Mouse (Mus musculus) MEL (cell line): Measurements from ENCODE around the gene Pigq. TPM values are rescaled to one million over a fixed set of nuclear protein-coding genes. Genes with fewer than 3 reads are reported as not detected.
A peak's percentile ranks its signal among the peaks of the same experiment; 100 is the strongest.

Experiments
- DNase-seq: peaks from one replicate; pipeline ENCODE4 v3.0.0; 2011; ENCODE audit warnings: low read depth, low spot score
- H3K27ac ChIP-seq: 2 replicates; pipeline ENCODE4 v1.5.1; 2012; ENCODE audit warnings: low read depth, mild to moderate bottlenecking, control low read depth, low read length, moderate library complexity; ENCODE audit not compliant: control insufficient read depth
- H3K27me3 ChIP-seq, 2 experiments: fragments of 150-350 bp in 1 of 2; sonication (generic) in 1 of 2; 2 replicates each; pipeline ENCODE4 v1.6.1; 2012; ENCODE audit warnings: low read length in 2 of 2, mild to moderate bottlenecking in 2 of 2, improper control_type of control experiment in 1 of 2, moderate library complexity in 1 of 2; ENCODE audit not compliant: insufficient read depth in 2 of 2, control insufficient read depth in 1 of 2
- H3K36me3 ChIP-seq, 2 experiments: 2 replicates each; pipeline ENCODE4 v1.6.1; 2012 to 2014; ENCODE audit warnings: low read length in 2 of 2, improper control_type of control experiment in 1 of 2, inconsistent platforms in 1 of 2, mild to moderate bottlenecking in 1 of 2; ENCODE audit not compliant: insufficient read depth in 2 of 2, control insufficient read depth in 1 of 2
- H3K4me1 ChIP-seq, 2 experiments: fragments of 150-350 bp in 1 of 2; sonication (generic) in 1 of 2; 2 replicates each; pipeline ENCODE4 v1.6.1; 2012; ENCODE audit warnings: low read length in 2 of 2, improper control_type of control experiment in 1 of 2, mild to moderate bottlenecking in 1 of 2; ENCODE audit not compliant: insufficient read depth in 2 of 2, control insufficient read depth in 1 of 2
- H3K4me3 ChIP-seq, 2 experiments: fragments of 150-350 bp in 1 of 2; sonication (generic) in 1 of 2; 2 replicates each; pipeline ENCODE4 v1.5.1; 2012; ENCODE audit warnings: low read depth in 2 of 2, low read length in 2 of 2, mild to moderate bottlenecking in 2 of 2, moderate library complexity in 2 of 2, control low read depth in 1 of 2, improper control_type of control experiment in 1 of 2; ENCODE audit not compliant: control insufficient read depth in 1 of 2, insufficient read depth in 1 of 2
- H3K79me2 ChIP-seq: 2 replicates; pipeline ENCODE4 v1.6.1; 2012; ENCODE audit warnings: mild to moderate bottlenecking, low read length, moderate library complexity; ENCODE audit not compliant: control insufficient read depth, poor library complexity, insufficient read depth
- H3K9ac ChIP-seq: 2 replicates; pipeline ENCODE4 v1.6.1; 2012; ENCODE audit warnings: low read depth, mild to moderate bottlenecking, control low read depth, low read length, moderate library complexity; ENCODE audit not compliant: control insufficient read depth, poor library complexity, severe bottlenecking
- H3K9me3 ChIP-seq: fragments of 150-350 bp; sonication (generic); replicated peaks from 2 replicates; pipeline ENCODE4 v1.6.1; 2012; ENCODE audit warnings: mild to moderate bottlenecking, low read length, improper control_type of control experiment, moderate library complexity; ENCODE audit not compliant: insufficient read depth
- BHLHE40 ChIP-seq: IDR thresholded peaks from 2 replicates; pipeline ENCODE4 v1.6.1; 2012; ENCODE audit warnings: low read depth, mild to moderate bottlenecking, inconsistent platforms, low read length, improper control_type of control experiment, borderline replicate concordance
- CHD1 ChIP-seq: IDR thresholded peaks from 2 replicates; pipeline ENCODE4 v1.6.1; 2012; ENCODE audit warnings: low read depth, mild to moderate bottlenecking, inconsistent platforms, low read length, improper control_type of control experiment
- ELF1 ChIP-seq: IDR thresholded peaks from 2 replicates; pipeline ENCODE4 v1.6.1; 2014; ENCODE audit warnings: low read depth, mild to moderate bottlenecking, inconsistent platforms, low read length, improper control_type of control experiment, moderate library complexity
- EP300 ChIP-seq, 2 experiments: IDR thresholded peaks; 2 replicates each; pipeline ENCODE4 v1.6.1; 2011; ENCODE audit warnings: improper control_type of control experiment in 2 of 2, low read length in 2 of 2, low read depth in 1 of 2, mild to moderate bottlenecking in 1 of 2
- ETS1 ChIP-seq: IDR thresholded peaks from 2 replicates; pipeline ENCODE4 v1.6.1; 2012; ENCODE audit warnings: low read depth, mild to moderate bottlenecking, inconsistent platforms, low read length, improper control_type of control experiment, moderate library complexity
- GATA1 ChIP-seq: IDR thresholded peaks from 2 replicates; pipeline ENCODE4 v1.6.1; 2011; ENCODE audit warnings: low read depth, low read length, improper control_type of control experiment
- HCFC1 ChIP-seq: IDR thresholded peaks from 2 replicates; pipeline ENCODE4 v1.6.1; 2012; ENCODE audit warnings: low read depth, mild to moderate bottlenecking, inconsistent platforms, low read length, improper control_type of control experiment, moderate library complexity
- JUND ChIP-seq: IDR thresholded peaks from 2 replicates; pipeline ENCODE4 v1.6.1; 2011; ENCODE audit warnings: low read depth, mild to moderate bottlenecking, improper control_type of control experiment, low read length
- KAT2A ChIP-seq: conservative IDR thresholded peaks from 2 replicates; pipeline ENCODE4 v1.6.1; 2012; ENCODE audit warnings: low read depth, low read length, improper control_type of control experiment, inconsistent platforms
- MAZ ChIP-seq: IDR thresholded peaks from 2 replicates; pipeline ENCODE4 v1.6.1; 2012; ENCODE audit warnings: low read depth, mild to moderate bottlenecking, inconsistent platforms, low read length, improper control_type of control experiment
- MEF2A ChIP-seq: IDR thresholded peaks from 2 replicates; pipeline ENCODE4 v1.6.1; 2014; ENCODE audit warnings: low read depth, mild to moderate bottlenecking, inconsistent platforms, low read length, improper control_type of control experiment; ENCODE audit not compliant: poor library complexity, insufficient replicate concordance, severe bottlenecking; ENCODE audit errors: extremely low read depth
- MXI1 ChIP-seq: IDR thresholded peaks from 2 replicates; pipeline ENCODE4 v1.6.1; 2011; ENCODE audit warnings: mild to moderate bottlenecking, low read depth, low read length, improper control_type of control experiment
- MYC ChIP-seq: IDR thresholded peaks from 2 replicates; pipeline ENCODE4 v1.6.1; 2011; ENCODE audit warnings: low read depth, mild to moderate bottlenecking, low read length, improper control_type of control experiment, moderate library complexity
- NRF1 ChIP-seq: IDR thresholded peaks from 2 replicates; pipeline ENCODE4 v1.6.1; 2014; ENCODE audit warnings: low read depth, mild to moderate bottlenecking, inconsistent platforms, low read length, improper control_type of control experiment, moderate library complexity; ENCODE audit not compliant: poor library complexity, insufficient read depth, severe bottlenecking
- POLR2A ChIP-seq, 2 experiments: IDR thresholded peaks; 2 replicates each; pipeline ENCODE4 v1.6.1; 2011 to 2012; ENCODE audit warnings: low read length in 2 of 2, mild to moderate bottlenecking in 2 of 2, control low read depth in 1 of 2, improper control_type of control experiment in 1 of 2, low read depth in 1 of 2, moderate library complexity in 1 of 2; ENCODE audit not compliant: control insufficient read depth in 1 of 2, insufficient read depth in 1 of 2, poor library complexity in 1 of 2
- POLR2AphosphoS2 ChIP-seq: IDR thresholded peaks from 2 replicates; pipeline ENCODE4 v1.6.1; 2011; ENCODE audit warnings: low read length, improper control_type of control experiment
- RAD21 ChIP-seq: IDR thresholded peaks from 2 replicates; pipeline ENCODE4 v1.6.1; 2011; ENCODE audit warnings: mild to moderate bottlenecking, low read depth, low read length, improper control_type of control experiment
- RCOR1 ChIP-seq: IDR thresholded peaks from 2 replicates; pipeline ENCODE4 v1.6.1; 2012; ENCODE audit warnings: low read depth, mild to moderate bottlenecking, inconsistent platforms, low read length, improper control_type of control experiment
- SIN3A ChIP-seq: IDR thresholded peaks from 2 replicates; pipeline ENCODE4 v1.6.1; 2012; ENCODE audit warnings: low read length, improper control_type of control experiment, inconsistent platforms
- TAL1 ChIP-seq: IDR thresholded peaks from 2 replicates; pipeline ENCODE4 v1.6.1; 2012; ENCODE audit warnings: mild to moderate bottlenecking, inconsistent platforms, low read length, moderate library complexity, mixed read lengths
- TBP ChIP-seq: IDR thresholded peaks from 2 replicates; pipeline ENCODE4 v1.8.0; 2011; ENCODE audit warnings: low read depth, low read length, improper control_type of control experiment
- TCF12 ChIP-seq: IDR thresholded peaks from 2 replicates; pipeline ENCODE4 v1.6.1; 2014; ENCODE audit warnings: low read depth, mild to moderate bottlenecking, inconsistent platforms, low read length, improper control_type of control experiment, moderate library complexity
- UBTF ChIP-seq: IDR thresholded peaks from 2 replicates; pipeline ENCODE4 v1.6.1; 2012; ENCODE audit warnings: low read depth, mild to moderate bottlenecking, inconsistent platforms, low read length, improper control_type of control experiment, moderate library complexity, borderline replicate concordance; ENCODE audit not compliant: insufficient read depth
- USF2 ChIP-seq, 2 experiments: IDR thresholded peaks; 2 replicates each; pipeline ENCODE4 v1.6.1; 2011 to 2012; ENCODE audit warnings: improper control_type of control experiment in 2 of 2, low read length in 2 of 2, borderline replicate concordance in 1 of 2, inconsistent platforms in 1 of 2, low read depth in 1 of 2, mild to moderate bottlenecking in 1 of 2; ENCODE audit not compliant: insufficient read depth in 1 of 2
- ZMIZ1 ChIP-seq: IDR thresholded peaks from 2 replicates; pipeline ENCODE4 v1.6.1; 2012; ENCODE audit warnings: low read depth, mild to moderate bottlenecking, inconsistent platforms, low read length, improper control_type of control experiment, moderate library complexity
- ZNF384 ChIP-seq: IDR thresholded peaks from 2 replicates; pipeline ENCODE4 v1.6.1; 2012; ENCODE audit warnings: low read depth, mild to moderate bottlenecking, inconsistent platforms, low read length, improper control_type of control experiment
- polyA plus RNA-seq, 2 experiments: library from polyadenylated mRNA; stranded (reverse) in 1 of 2; unstranded in 1 of 2; fragments of >175 nt in 1 of 2; fragments of >200 nt in 1 of 2; gene quantifications; 2 replicates each; pipeline versions ENCODE4 v1.2.1 to v1.2.4; 2012; ENCODE audit warnings: low replicate concordance in 2 of 2, low read depth in 1 of 2; ENCODE audit not compliant: insufficient read length in 2 of 2, insufficient read depth in 1 of 2, missing spikeins in 1 of 2
- total RNA-seq: library from RNA; depleted of rRNA; stranded (reverse); fragments of 300-350 nt; gene quantifications from 2 replicates; pipeline ENCODE4 v1.2.3, GENCODE M21; 2012

Gene Pigq
- total and polyA plus RNA-seq, 3 experiments: 67.8 to 825 (median 193) TPM

GRCm38 (mm10) chr17:25913877-25914275 lies 30.9 kb downstream of the Pigq start:
- Histone ChIP-seq H3K36me3 (peaks cover 0 to 22% of the 10 kb centered on the region in 2 experiments; a peak in 2 of 4 replicates), H3K27ac (no peak overlapping the region; the same call in 1 of the 2 replicates)

GRCm38 (mm10) chr17:25913186-25913876 lies 31.4 kb downstream of the Pigq start:
- Histone ChIP-seq H3K4me1 (peaks cover 3 to 24% of the 10 kb centered on the region in 2 experiments), H3K4me3 (no peak overlapping the region), H3K27me3 (no peaks in the 10 kb centered on the region), H3K36me3 (peaks cover 0 to 19% of the 10 kb centered on the region in 2 experiments; a peak in 2 of 4 replicates), H3K79me2 (peaks cover 25% of the 10 kb centered on the region), H3K9me3 (no peaks in the 10 kb centered on the region), H3K9ac (no peak overlapping the region), H3K27ac (no peak overlapping the region; the same call in 1 of the 2 replicates)
- no peak for DNase-seq
- TF ChIP-seq CHD1: no peak
- TF ChIP-seq ZNF384: no peak
- no peak for TF ChIP-seq ZMIZ1
- no peak for TF ChIP-seq USF2 (IDR thresholded peaks at IDR 0.05; ENCODE audit: borderline replicate concordance in 1 of 2, insufficient read depth in 1 of 2, low read depth in 1 of 2, low read length in 2 of 2)
- TF ChIP-seq RAD21: no peak
- no peak for TF ChIP-seq RCOR1
- no peak for TF ChIP-seq POLR2AphosphoS2
- no peak for TF ChIP-seq UBTF
- no peak for TF ChIP-seq ETS1
- no peak for TF ChIP-seq TBP
- no peak for TF ChIP-seq ELF1
- TF ChIP-seq MAZ: no peak

More at GRCm38 (mm10) chr17:25913877-25914275, 30.9 kb downstream of the Pigq start:
- TF ChIP-seq CHD1 (no peak), SIN3A (peak; percentile 55; the same call in 1 of the 2 replicates), ETS1 (peak; percentile 56; the same call in 1 of the 2 replicates), MEF2A (peak; percentile 91), NRF1 (no peak), JUND (no peak), EP300 (IDR thresholded peaks at IDR 0.05; ENCODE audit: low read depth in 1 of 2, low read length in 2 of 2) (peak in 1 of 2 experiments; percentile 46; a peak in 1 of 4 replicates), BHLHE40 (peak; percentile 32; the same call in 1 of the 2 replicates), RCOR1 (peak; percentile 96), TAL1 (peak; percentile 28; the same call in 1 of the 2 replicates), GATA1 (peak; percentile 36; the same call in 1 of the 2 replicates), KAT2A (no peak), MYC (no peak; the same call in 1 of the 2 replicates), TCF12 (0 out of 2 replicates have a peak, but pooled peaks have one; percentile 22), HCFC1 (no peak), MXI1 (0 out of 2 replicates have a peak, but pooled peaks have one; percentile 23), POLR2A (IDR thresholded peaks at IDR 0.05; ENCODE audit: control insufficient read depth in 1 of 2, insufficient read depth in 1 of 2, low read depth in 1 of 2, low read length in 2 of 2, poor library complexity in 1 of 2) (no peak)
- H3K4me1 ChIP-seq: peaks cover 4 to 30% of the 10 kb centered on the region in 2 experiments
- peaks cover 30% of the 10 kb centered on the region for H3K79me2 ChIP-seq
- H3K27me3 ChIP-seq: no peaks in the 10 kb centered on the region
- no peak overlapping the region for H3K4me3 ChIP-seq
- no peaks in the 10 kb centered on the region for H3K9me3 ChIP-seq
- H3K9ac ChIP-seq: no peak overlapping the region
- peak; percentile 62 for DNase-seq
